Mouse (Mus musculus) liver, postnatal 0 days (tissue): ENCODE measurements at regions not wholly inside any gene's neighbourhood (a gene's known extent, or its start where the extent isn't known, plus 50 kb on each side); places are given as distances from the start of the nearest gene placed in this dataset.

Source experiments
- CTCF ChIP-seq: sonication (generic); IDR thresholded peaks from 2 replicates; pipeline ENCODE4 v1.5.1; 2016; ENCODE audit warnings: antibody characterized with exemption, low read depth
- EP300 ChIP-seq: IDR thresholded peaks from 2 replicates; pipeline ENCODE4 v1.6.1; 2016; ENCODE audit warnings: antibody characterized with exemption, low read depth, mild to moderate bottlenecking

GRCm38 (mm10) chr9:92799695-92800094 is 257.7 kb downstream of the Plod2 start:
- TF ChIP-seq EP300 (no peak), CTCF (no peak)
